Mouse (Mus musculus) R1 (cell line): ENCODE measurements around the gene Pheta1.

Experiments
- DNase-seq: peaks from one replicate; pipeline ENCODE4 v3.0.0-alpha.2; 2018; ENCODE audit warnings: low read depth, low spot score

Gene Pheta1

GRCm38 (mm10) chr5:121825606-121826005, 23.2 kb upstream of the Pheta1 start:
- no peak for DNase-seq

DNA sequence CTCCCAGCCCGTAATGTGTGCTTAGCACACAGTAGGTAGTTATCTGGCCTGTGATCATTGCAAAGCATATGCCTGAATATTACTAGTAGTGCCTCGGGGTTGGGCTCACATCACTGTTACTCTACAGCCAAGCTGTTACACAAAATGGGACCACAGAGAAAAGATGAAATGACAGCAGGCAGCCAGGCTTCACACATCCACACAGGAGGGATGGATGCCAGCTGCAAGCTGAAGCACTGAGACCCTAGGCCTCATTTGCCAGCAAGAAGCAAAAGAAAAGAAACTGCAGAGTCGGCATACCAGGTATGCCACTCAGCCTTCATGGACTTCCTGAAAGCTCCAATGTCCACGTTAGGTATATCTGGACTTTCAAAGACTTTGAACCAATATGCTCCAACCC, 20.9 kb upstream of the Pheta1 start:
- no peak for DNase-seq

DNA sequence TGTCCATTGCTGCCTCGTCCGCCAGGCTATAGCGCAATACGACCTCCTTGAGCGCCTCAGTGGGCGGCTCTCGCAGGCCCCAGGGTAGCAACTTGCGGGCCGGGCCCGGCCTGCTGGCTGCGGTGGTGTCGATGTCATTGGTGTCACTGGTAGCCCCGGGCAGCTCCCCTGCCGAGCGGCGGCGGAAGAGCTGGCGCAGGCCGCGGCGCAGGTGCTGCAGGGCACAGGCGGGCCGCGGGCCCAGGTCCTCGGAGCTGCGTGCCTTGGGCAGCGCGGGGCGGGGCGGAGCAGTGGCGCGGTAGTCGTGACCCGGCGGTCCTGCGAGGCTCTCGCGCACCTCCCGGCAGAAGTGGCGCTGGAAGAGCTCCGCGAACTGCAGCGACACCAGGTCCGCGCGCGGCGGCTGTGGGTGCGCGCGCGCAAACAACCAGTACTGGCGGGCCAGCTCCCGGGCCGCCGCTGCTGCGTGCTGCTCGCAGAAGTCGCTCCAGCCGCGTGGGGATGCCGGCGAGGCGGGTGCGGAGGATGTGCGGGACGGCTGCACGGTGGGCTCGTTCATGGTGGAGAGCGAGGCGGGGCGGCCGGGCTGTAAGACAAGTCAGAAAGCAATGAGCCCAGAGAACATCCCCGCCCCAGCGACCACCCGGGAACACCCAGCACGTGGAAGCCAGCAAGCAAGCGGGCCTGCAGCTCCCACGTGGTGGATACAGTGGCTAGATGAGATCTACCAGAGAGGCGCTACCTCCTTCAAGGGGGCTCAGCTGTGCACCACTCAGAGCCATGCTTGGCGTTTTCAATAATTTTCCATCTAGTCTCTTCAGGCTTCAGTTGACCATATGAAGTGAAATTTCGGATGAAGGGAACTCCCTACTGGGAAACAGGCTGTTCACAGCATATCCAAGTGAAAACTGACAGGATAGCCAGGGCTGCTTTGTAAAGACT, 20.0 kb upstream of the Pheta1 start:
- peak; percentile 77 for DNase-seq

- DNase-seq: no peak
Measured at GRCm38 (mm10) chr5:121831002-121831601, 17.7 kb upstream of the Pheta1 start.

GRCm38 (mm10) chr5:121832376-121833155, 16.2 kb upstream of the Pheta1 start:
- no peak for DNase-seq

DNA sequence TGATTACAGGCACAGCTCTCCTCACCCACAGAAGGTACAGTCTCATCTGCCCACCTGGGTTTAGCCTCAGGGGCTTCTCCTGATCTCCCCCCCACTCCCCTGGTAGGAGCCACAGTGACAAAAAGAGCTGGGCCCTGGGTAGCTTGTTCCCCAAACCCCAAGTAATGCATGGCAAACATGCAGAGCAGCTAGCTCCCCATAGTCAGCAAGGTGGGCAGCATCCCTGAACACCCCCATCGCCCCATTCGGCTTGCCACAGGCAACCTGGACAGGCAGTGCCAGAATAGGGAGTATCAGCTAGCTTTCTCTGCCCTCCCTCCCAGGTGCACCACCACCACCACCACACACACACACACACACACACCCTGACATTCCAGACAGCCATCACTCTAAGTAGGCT, 15.6 kb upstream of the Pheta1 start:
- no peak for DNase-seq

GRCm38 (mm10) chr5:121833572-121834240, 15.1 kb upstream of the Pheta1 start:
- no peak for DNase-seq

GRCm38 (mm10) chr5:121834241-121834606, 14.6 kb upstream of the Pheta1 start:
- no peak for DNase-seq

DNA sequence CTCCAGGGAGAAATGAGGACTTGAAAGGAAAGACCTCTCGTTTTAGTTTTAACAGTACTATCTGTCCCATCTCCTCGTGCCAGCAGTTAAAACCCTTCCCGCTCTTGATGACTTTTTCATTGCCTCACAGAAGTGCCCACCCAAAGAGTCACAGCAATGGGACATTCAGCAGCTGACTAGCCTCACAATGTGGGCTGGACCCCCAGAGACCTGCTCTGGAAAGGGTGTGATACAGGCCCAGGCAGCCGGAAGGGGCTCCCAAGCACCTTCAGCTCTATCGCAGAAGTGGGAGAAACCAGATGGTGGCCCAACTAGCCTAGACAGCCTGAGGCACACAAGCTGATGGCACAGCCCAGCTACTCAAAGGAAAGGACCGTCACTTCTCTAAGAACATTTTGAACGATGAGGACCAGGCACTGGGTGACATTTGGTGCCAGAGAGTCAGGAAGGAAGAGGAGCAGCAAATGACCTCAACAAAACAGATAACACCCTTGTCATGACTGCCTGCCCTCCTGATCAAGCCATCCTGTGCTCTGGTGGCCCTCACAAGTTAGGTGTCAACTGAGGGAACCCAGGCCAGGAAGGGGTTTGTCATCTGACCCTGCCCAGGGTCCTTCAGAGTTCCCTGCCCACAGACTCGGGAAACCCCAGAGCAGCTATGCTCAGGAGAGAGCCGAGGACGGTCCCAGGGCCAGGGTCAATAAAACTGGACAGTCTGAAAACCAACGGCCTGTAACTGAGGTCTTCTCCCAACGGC, 13.6 kb upstream of the Pheta1 start:
- no peak for DNase-seq

DNA sequence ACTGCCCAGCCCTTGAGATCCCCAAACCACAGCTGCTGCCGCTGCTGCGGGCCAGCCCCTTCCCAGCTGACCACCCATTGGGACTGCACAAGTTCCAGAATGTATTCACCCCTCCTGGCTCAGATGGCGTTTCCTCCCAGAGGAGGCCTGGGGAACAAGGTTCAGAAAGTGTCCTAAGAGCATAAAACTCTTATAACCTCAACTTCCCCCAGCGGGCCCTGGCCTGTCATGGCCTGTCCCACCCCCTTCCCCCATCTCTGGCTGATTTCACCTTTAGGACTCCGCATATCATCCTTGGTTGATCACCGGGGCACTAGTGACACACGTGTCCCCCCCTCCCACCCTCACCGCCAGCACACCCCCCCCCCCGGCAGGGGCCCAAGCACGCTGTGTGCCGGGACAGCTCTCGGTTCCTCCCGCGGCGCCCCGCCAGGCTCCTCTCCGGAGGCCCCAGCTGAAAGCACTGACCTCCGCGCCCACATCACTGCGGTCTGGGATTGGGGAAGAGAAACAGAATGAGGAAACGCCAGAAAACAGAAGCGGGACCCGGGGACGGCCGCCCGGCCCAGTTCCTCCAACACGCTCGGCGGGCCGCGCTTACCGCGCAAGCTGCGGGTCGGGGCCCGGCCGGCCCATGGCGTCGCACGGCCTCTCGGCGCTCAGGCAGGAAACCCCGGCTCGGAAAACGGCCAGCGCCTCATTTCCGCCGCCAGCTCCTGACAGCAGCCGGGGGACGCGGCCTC, 12.7 kb upstream of the Pheta1 start:
- no peak for DNase-seq

DNA sequence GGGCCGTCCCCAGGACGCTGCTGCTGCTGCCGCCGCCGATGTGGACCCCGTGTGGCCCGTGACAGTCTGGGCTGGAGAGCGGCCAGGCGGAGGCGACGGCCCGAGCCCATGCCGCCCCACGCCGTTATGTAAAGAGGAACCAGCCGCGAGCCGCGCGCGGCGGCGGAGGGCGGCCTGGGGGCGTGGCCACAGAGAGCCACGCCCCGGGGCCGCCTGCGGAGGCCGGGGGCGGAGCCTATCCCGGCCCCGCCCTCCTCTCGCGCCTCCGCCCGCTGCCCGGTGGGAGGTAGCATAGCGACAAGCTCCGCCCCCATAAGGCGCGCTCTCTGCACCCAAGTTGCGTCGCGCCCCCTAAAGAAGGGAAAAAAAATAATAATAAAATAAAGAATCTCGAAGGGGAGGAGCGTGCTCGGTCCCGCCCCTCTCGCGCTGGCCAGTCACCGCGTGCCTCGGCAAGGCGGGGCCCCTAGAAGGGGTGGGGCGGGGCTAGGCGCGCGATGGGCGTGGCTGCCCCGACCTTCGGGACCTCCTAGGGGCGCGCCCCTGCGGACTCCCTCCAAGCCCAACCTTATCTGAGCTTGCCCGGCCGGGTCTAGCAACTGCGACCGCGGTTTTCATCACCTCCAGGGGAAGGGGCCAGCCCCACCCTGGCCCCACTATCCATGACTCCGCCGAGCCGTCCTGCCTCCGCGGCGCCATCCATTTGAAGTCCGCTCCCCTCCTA, 11.9 kb upstream of the Pheta1 start:
- DNase-seq: peak; percentile 95

GRCm38 (mm10) chr5:121837441-121838340, 11.1 kb upstream of the Pheta1 start, which contains the start of gene Sh2b3:
Gene Sh2b3 (minus strand): TSS chr5:121837646.
- DNase-seq: peak; percentile 94

GRCm38 (mm10) chr5:121838341-121839127, 10.2 kb upstream of the Pheta1 start:
- peak; percentile 83 for DNase-seq

- DNase-seq: no peak
Measured at GRCm38 (mm10) chr5:121839128-121839473, 9.7 kb upstream of the Pheta1 start.

GRCm38 (mm10) chr5:121841516-121841915, 7.3 kb upstream of the Pheta1 start:
- peak; percentile 75 for DNase-seq

- peak; percentile 61 for DNase-seq
Measured at GRCm38 (mm10) chr5:121841973-121842372, 6.8 kb upstream of the Pheta1 start.

GRCm38 (mm10) chr5:121842665-121843118, 6.1 kb upstream of the Pheta1 start:
- DNase-seq: peak; percentile 67
